9 mouse cellular contexts compared by ENCODE assay signal in genomic region chr1:119453731-119454130, GRCm38 (mm10). TPM values are rescaled to one million over a fixed set of nuclear protein-coding genes. Genes with fewer than 3 reads are reported as not detected.
DNase-seq lines count a peak whose midpoint lies in the region; ATAC-seq and TF ChIP-seq lines count a peak whose summit lies in the region.
"Had no signal": no experiment of that assay in that cellular context is flagged by ENCODE, and none has a peak within 500 bp of the region (broad histone marks: within the 10 kb centered on the region; RNA-seq: fewer than 3 reads in every experiment).

No protein-coding gene starts in this region.

- TF ChIP-seq CTCF in gastrocnemius, adult 2 months (IDR thresholded peaks at IDR 0.05) = no peak

- 32% methylated on average over 3 of the region's 4 CpGs for WGBS in hindbrain, embryonic 14.5 days
- WGBS in hindbrain, embryonic 12.5 days = 52% methylated on average over 3 of the region's 4 CpGs

- H3K27me3 ChIP-seq in hindbrain, embryonic 14.5 days (ENCODE audit: control insufficient read depth, insufficient read depth, low read length) = no peaks in the 10 kb centered on the region
- H3K27me3 ChIP-seq in hindbrain, embryonic 12.5 days = peaks cover 4% of the 10 kb centered on the region; the same call in 1 of the 2 replicates
- H3K27me3 ChIP-seq: hindbrain, embryonic 15.5 days had no signal

- H3K4me2 ChIP-seq in hindbrain, embryonic 14.5 days (replicated peaks) = no peak overlapping the region
- no peak overlapping the region for H3K4me2 ChIP-seq in hindbrain, embryonic 12.5 days (replicated peaks)
- H3K4me2 ChIP-seq: hindbrain, embryonic 15.5 days; midbrain, embryonic 11.5 days had no signal

- no peaks in the 10 kb centered on the region; the same call in 1 of the 2 replicates for H3K4me1 ChIP-seq in hindbrain, embryonic 14.5 days (replicated peaks; ENCODE audit: control insufficient read depth, insufficient read depth, low read length)
- H3K4me1 ChIP-seq in hindbrain, embryonic 12.5 days = no peaks in the 10 kb centered on the region
- peaks cover 3 to 29% of the 10 kb centered on the region in 2 experiments; a peak in 2 of 4 replicates for H3K4me1 ChIP-seq in ES-E14 (ENCODE audit: control insufficient read depth in 2 of 2, insufficient read depth in 2 of 2, low read length in 2 of 2, poor library complexity in 1 of 2)

- no peaks in the 10 kb centered on the region for H3K9me3 ChIP-seq in hindbrain, embryonic 14.5 days (ENCODE audit: control insufficient read depth, low read length)
- no peaks in the 10 kb centered on the region for H3K9me3 ChIP-seq in hindbrain, embryonic 12.5 days (replicated peaks)
- no peaks in the 10 kb centered on the region for H3K9me3 ChIP-seq in ES-E14 (ENCODE audit: control insufficient read depth, insufficient read depth, low read depth, low read length)
- H3K9me3 ChIP-seq: hindbrain, embryonic 15.5 days had no signal

- H3K4me3 ChIP-seq in hindbrain, embryonic 14.5 days (replicated peaks; ENCODE audit: low read length) = no peak overlapping the region
- no peak overlapping the region for H3K4me3 ChIP-seq in hindbrain, embryonic 12.5 days
- H3K4me3 ChIP-seq in ES-E14 (ENCODE audit: insufficient read depth in 1 of 2, low read depth in 1 of 2, low read length in 2 of 2, poor library complexity in 1 of 2, severe bottlenecking in 1 of 2) = no peak overlapping the region
- no peak overlapping the region for H3K4me3 ChIP-seq in gastrocnemius, adult 2 months
- H3K4me3 ChIP-seq: hindbrain, embryonic 15.5 days had no signal

- H3K9ac ChIP-seq in hindbrain, embryonic 14.5 days = no peak overlapping the region
- H3K9ac ChIP-seq in hindbrain, embryonic 12.5 days = no peak overlapping the region
- H3K9ac ChIP-seq in ES-E14 (ENCODE audit: insufficient read depth, low read depth, low read length, poor library complexity, severe bottlenecking) = 0 out of 2 replicates have a peak overlapping the region, but pooled peaks have one; percentile 12
- H3K9ac ChIP-seq: hindbrain, embryonic 15.5 days had no signal

- in situ Hi-C loops in ES-E14 (cut with MboI; ENCODE audit: low sequenced_read_pairs in 2 of 2, unreplicated experiment in 2 of 2) = no loop called here

- no peak for ATAC-seq in hindbrain, embryonic 14.5 days (ENCODE audit: low FRiP score)
- no peak for ATAC-seq in hindbrain, embryonic 12.5 days (ENCODE audit: low FRiP score)
- no peak for ATAC-seq in monocyte, adult 5-6 weeks (replicated peaks; ENCODE audit: insufficient number of reproducible peaks, low FRiP score, low TSS enrichment, poor library complexity, severe bottlenecking)

- intact Hi-C loops in gastrocnemius, adult 2 months (cut with DNase I) = loop anchor here (10.0 kb wide), 2 partner anchors 359 to 561 kb away; no protein-coding TSS in a partner anchor

- H3K27ac ChIP-seq in hindbrain, embryonic 14.5 days = no peak overlapping the region
- no peak overlapping the region for H3K27ac ChIP-seq in hindbrain, embryonic 12.5 days
- no peak overlapping the region for H3K27ac ChIP-seq in ES-E14 (ENCODE audit: insufficient read depth, low read depth, low read length, poor library complexity, severe bottlenecking)
- H3K27ac ChIP-seq in gastrocnemius, adult 2 months = no peak overlapping the region
- H3K27ac ChIP-seq: hindbrain, embryonic 15.5 days had no signal

- no peaks in the 10 kb centered on the region for H3K36me3 ChIP-seq in hindbrain, embryonic 14.5 days (replicated peaks; ENCODE audit: control insufficient read depth, insufficient read depth)
- no peaks in the 10 kb centered on the region for H3K36me3 ChIP-seq in hindbrain, embryonic 12.5 days
- no peaks in the 10 kb centered on the region for H3K36me3 ChIP-seq in ES-E14 (ENCODE audit: control insufficient read depth, insufficient read depth, low read length, poor library complexity, severe bottlenecking)
- H3K36me3 ChIP-seq: hindbrain, embryonic 15.5 days had no signal

- DNase-seq in hindbrain, embryonic 14.5 days (ENCODE audit: low spot score) = peak; percentile 51
- DNase-seq in 3134 (ENCODE audit: extremely low read depth, insufficient read length, low spot score) (peak; percentile 64), ES-E14 (ENCODE audit: low read depth, low spot score) (peak; percentile 67)
- DNase-seq in gastrocnemius, adult 2 months = peak; percentile 70
- DNase-seq in T-cell, adult 2 months (ENCODE audit: low spot score) = no peak

TF ChIP-seq in ES-E14, 5 proteins besides CTCF, POLR2A, EP300 and RAD21:
- TF ChIP-seq HCFC1 (IDR thresholded peaks at IDR 0.05; ENCODE audit: borderline replicate concordance, insufficient read depth, low read length) = no peak
- TF ChIP-seq CHD2 (IDR thresholded peaks at IDR 0.05; ENCODE audit: low read depth, low read length) = 0 out of 2 replicates have a peak, but pooled peaks have one; percentile 36
- TF ChIP-seq ZNF384 (IDR thresholded peaks at IDR 0.05; ENCODE audit: low read depth, low read length) = peak; percentile 94

RNA-seq across cellular contexts. Expression of gene Inhbb, which starts 31.7 kb away (rescaled TPM):
- 1.8 and 2.7 TPM in 2 replicates for polyA plus RNA-seq in hindbrain, embryonic 14.5 days (2014; fragmentation: Nextera tagmentation; extraction: Ambion mirVana)
- 2.1 TPM in 2 replicates for polyA plus RNA-seq in hindbrain, embryonic 12.5 days (2016; fragmentation: Nextera tagmentation; extraction: Ambion mirVana)
- total RNA-seq in ES-E14 (2012; rRNA removed) = 25.8 and 63.4 TPM in 2 replicates
- total RNA-seq in gastrocnemius, adult 2 months (2021) = under 1 TPM; 0.43 to 0.89 TPM
- total RNA-seq in monocyte, adult 5-6 weeks (2017) = not detected in 3 replicates

RNA-seq across cellular contexts. Expression of gene Ralb, which starts 50.9 kb away (rescaled TPM):
- polyA plus RNA-seq in hindbrain, embryonic 14.5 days (2014; fragmentation: Nextera tagmentation; extraction: Ambion mirVana) = 57.5 and 62.5 TPM in 2 replicates
- polyA plus RNA-seq in hindbrain, embryonic 12.5 days (2016; fragmentation: Nextera tagmentation; extraction: Ambion mirVana) = 97.7 and 99.9 TPM in 2 replicates
- 20.7 and 30.8 TPM in 2 replicates for total RNA-seq in ES-E14 (2012; rRNA removed)
- total RNA-seq in gastrocnemius, adult 2 months (2021) = 1 to 10 TPM; 6.7 to 7.8 TPM
- 31.2 to 45.9 TPM (median 45.4 TPM) in 3 replicates for total RNA-seq in monocyte, adult 5-6 weeks (2017)

Comparison
In these comparisons a context has a peak if more than half of its experiments do, and no peak if none do; other contexts are left out.
1. RNA of gene Inhbb, which starts 31.7 kb away (total RNA-seq): 25.8 to 63.4 TPM in ES-E14; 0.43 to 0.89 TPM in gastrocnemius, adult 2 months and not detected in monocyte, adult 5-6 weeks; every median in the first group is over 10 times any median in the second.